Mouse (Mus musculus) embryonic facial prominence, embryonic 12.5 days (tissue): ENCODE results near the gene Vtn. TPM values are rescaled to one million over a fixed set of nuclear protein-coding genes. Genes with fewer than 3 reads are reported as not detected.
"Not testable (repeated sequence)": the region's sequence is repeated elsewhere in the genome, so short reads cannot be mapped to it uniquely, and the experiment has no call there.

ENCODE experiments used
- ATAC-seq: fragments of 200-750 bp; cut with Nextera tagmentation; 2 replicates; pipeline ENCODE4 v1.8.0; 2017; ENCODE audit not compliant: insufficient number of reproducible peaks, insufficient read depth, low FRiP score, low TSS enrichment
- H3K27ac ChIP-seq: fragments of 300-500 bp; sonication (generic); 2 replicates; pipeline ENCODE4 v1.5.1; 2016; ENCODE audit warnings: mild to moderate bottlenecking
- H3K27me3 ChIP-seq: fragments of 300-500 bp; sonication (generic); 2 replicates; pipeline ENCODE4 v1.6.1; 2016; ENCODE audit warnings: mild to moderate bottlenecking, moderate library complexity
- H3K36me3 ChIP-seq: fragments of 300-500 bp; sonication (generic); 2 replicates; pipeline ENCODE4 v1.6.1; 2016; ENCODE audit warnings: mild to moderate bottlenecking
- H3K4me1 ChIP-seq: fragments of 300-500 bp; sonication (generic); 2 replicates; pipeline ENCODE4 v1.6.1; 2016
- H3K4me2 ChIP-seq: fragments of 300-500 bp; sonication (generic); replicated peaks from 2 replicates; pipeline ENCODE4 v1.6.1; 2016; ENCODE audit warnings: mild to moderate bottlenecking, moderate library complexity
- H3K4me3 ChIP-seq: fragments of 300-500 bp; sonication (generic); 2 replicates; pipeline ENCODE4 v1.5.1; 2016; ENCODE audit warnings: mild to moderate bottlenecking
- H3K9ac ChIP-seq: fragments of 300-500 bp; sonication (generic); 2 replicates; pipeline ENCODE4 v1.6.1; 2016; ENCODE audit warnings: mild to moderate bottlenecking, moderate library complexity
- H3K9me3 ChIP-seq: fragments of 300-500 bp; sonication (generic); 2 replicates; pipeline ENCODE4 v1.6.1; 2016; ENCODE audit warnings: mild to moderate bottlenecking, moderate library complexity
- WGBS: fragments of 180-500 bp; shearing (Covaris S2); methylation state at CpG from one replicate; pipeline ENCODE4 v1.1.7; 2016; 5-methylcytosine and 5-hydroxymethylcytosine counted together
- polyA plus RNA-seq: library from polyadenylated mRNA; unstranded; fragments of >200 nt; fragmentation: Nextera tagmentation; extraction: Ambion mirVana; gene quantifications from 2 replicates; pipeline ENCODE4 v1.2.1, GENCODE M21; 2016

Vtn gene
- polyA plus RNA-seq, 1 experiment from 2014 or later: 11.8 TPM

DNA sequence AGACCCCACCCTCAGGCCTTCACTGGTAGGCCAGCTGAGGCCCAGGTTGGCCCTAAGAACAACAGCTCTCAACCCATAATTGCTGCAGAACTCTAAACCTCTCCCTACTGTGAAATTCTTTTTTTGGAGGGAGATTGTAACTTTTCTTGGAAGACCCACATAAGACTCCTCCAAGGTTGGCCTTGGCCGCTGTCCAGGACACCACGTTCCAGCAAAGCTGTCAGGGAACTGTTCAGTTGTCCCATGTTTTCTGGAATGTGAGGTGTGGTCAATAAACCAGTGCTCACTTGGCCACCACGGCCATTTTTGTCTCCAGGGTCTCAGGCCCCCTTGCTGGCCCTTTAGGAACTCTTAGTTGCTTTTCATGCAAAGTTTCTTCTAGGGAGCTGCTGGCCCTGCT is 23.0 kb downstream of the Vtn start:
- Histone ChIP-seq H3K4me3 (no peak overlapping the region), H3K36me3 (peaks cover 93% of the 10 kb centered on the region), H3K4me2 (no peak overlapping the region), H3K4me1 (no peaks in the 10 kb centered on the region), H3K9me3 (no peaks in the 10 kb centered on the region), H3K27me3 (no peaks in the 10 kb centered on the region), H3K9ac (no peak overlapping the region), H3K27ac (no peak overlapping the region)
- no peak for ATAC-seq
- WGBS: 88% methylated on average over 3 of the region's 3 CpGs

DNA sequence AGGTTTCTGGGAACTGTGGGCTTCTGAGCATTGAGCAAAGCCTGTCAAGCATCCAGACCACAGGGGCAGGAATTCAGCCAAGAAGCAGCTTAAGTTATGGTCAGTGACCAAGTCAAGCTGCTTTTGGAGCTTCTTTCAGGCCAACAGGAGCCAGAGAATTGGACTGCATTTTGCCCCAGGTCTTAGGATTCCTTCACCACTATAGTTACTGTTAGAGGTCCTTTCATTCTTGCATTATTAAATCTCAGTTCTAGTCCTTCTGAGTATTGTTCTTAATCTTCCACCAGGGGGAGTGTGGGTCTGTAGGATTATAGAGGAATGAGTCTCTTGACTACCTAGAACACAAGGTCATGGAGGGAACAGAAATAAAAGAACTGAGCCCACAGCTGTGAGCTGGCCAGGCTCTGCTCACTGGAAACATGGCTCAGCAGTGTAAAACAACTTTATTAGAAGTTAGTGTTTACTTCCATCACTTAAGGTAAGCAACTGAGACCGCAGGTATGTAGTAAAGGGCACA is 23.6 kb downstream of the Vtn start:
- H3K4me1 ChIP-seq: no peaks in the 10 kb centered on the region
- H3K9me3 ChIP-seq: no peaks in the 10 kb centered on the region
- ATAC-seq: no peak
- H3K9ac ChIP-seq: no peak overlapping the region
- H3K27me3 ChIP-seq: no peaks in the 10 kb centered on the region
- H3K4me3 ChIP-seq: no peak overlapping the region
- 90% methylated on average over 1 of the region's 1 CpGs for WGBS
- no peak overlapping the region for H3K27ac ChIP-seq
- H3K36me3 ChIP-seq: peaks cover 97% of the 10 kb centered on the region
- H3K4me2 ChIP-seq: no peak overlapping the region

DNA sequence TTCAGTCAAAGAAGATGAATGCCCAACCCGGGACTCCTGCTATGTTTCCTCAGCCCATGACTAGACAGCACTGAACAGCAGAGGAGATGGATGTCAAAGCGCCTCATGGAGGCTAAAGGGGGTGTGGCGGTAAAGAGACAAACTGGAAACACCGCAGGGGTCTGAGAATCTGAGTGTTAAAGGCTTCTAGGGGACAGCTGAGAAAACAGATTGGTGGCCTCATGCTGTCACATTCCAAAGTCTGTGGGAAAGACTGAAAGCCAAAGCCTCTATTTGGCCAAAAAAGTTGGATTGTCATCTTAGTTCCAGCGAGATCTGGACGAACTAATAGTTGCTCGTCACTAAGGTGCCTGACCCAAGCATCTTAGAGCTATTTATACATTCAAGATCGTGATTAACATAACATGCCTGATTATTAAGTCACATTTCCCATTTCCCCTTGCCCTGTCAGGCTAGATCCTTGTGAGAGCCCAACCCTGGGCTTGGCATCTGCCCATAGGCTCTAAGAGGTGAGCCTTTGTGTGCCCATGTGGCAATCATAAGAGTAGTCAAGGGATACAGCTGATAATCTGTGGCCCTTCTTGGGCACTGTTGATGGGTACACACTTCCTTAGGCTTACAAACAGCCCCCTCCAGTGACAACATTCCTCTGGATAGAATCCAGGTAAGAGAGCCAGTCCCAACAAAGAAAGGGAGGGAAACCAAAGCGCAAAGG is 24.5 kb downstream of the Vtn start:
- no peak overlapping the region for H3K9ac ChIP-seq
- H3K4me3 ChIP-seq: no peak overlapping the region

DNA sequence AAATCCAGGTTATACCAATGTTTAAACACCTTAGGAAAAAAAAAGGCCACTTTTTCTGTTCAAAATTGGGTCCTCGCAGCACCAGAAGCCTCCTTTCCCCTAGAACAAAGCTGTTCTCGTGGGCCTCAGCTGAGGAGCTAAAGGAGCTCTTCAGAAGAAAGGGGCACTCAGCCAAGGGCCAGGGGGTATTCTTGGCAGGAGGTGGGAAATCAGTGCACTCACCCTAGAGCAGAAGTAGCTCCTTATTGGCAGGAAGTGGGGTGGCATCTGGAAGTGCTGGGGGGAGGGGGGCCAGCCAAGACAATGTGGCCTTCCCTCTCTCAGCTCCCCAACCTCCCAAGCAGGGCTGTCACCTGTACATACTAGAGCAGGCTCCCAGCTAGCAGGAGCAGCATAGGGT is 25.9 kb downstream of the Vtn start:
- WGBS: 91% methylated on average over 2 of the region's 2 CpGs
- no peak overlapping the region for H3K27ac ChIP-seq
- ATAC-seq: no peak
- H3K4me2 ChIP-seq: no peak overlapping the region
- no peak overlapping the region for H3K9ac ChIP-seq
- no peaks in the 10 kb centered on the region for H3K4me1 ChIP-seq
- peaks cover 99% of the 10 kb centered on the region for H3K36me3 ChIP-seq
- no peaks in the 10 kb centered on the region for H3K9me3 ChIP-seq
- H3K27me3 ChIP-seq: no peaks in the 10 kb centered on the region
- no peak overlapping the region for H3K4me3 ChIP-seq

More for the DNA sequence above, 24.5 kb downstream of the Vtn start:
- H3K36me3 ChIP-seq: peaks cover 97% of the 10 kb centered on the region
- H3K27me3 ChIP-seq: no peaks in the 10 kb centered on the region
- H3K4me2 ChIP-seq: no peak overlapping the region
- ATAC-seq: no peak
- no peak overlapping the region for H3K27ac ChIP-seq
- H3K9me3 ChIP-seq: no peaks in the 10 kb centered on the region
- 81% methylated on average over 9 of the region's 9 CpGs for WGBS
- no peaks in the 10 kb centered on the region for H3K4me1 ChIP-seq

DNA sequence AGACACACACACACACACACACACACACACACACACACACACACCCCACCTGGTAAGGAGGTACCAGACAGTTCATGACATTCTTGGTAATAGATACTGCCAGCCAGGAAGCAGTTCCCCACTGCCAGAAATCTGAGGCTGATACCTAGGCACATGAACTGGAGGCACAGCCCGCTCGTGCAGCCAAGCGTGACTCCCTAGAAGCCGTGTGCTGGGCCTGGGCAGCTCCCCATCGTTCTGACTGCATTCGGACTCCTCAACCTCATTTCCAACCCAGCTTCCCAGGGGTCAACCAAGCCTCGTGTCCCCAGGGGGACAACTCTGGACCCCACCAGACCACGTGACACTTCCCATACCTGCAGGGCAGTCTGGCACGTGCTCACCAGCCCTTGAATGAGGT is 29.8 kb downstream of the Vtn start:
- no peaks in the 10 kb centered on the region for H3K4me1 ChIP-seq
- no peaks in the 10 kb centered on the region for H3K9me3 ChIP-seq
- H3K4me2 ChIP-seq: no peak overlapping the region
- H3K4me3 ChIP-seq: no peak overlapping the region
- WGBS: 78% methylated on average over 9 of the region's 9 CpGs
- peaks cover 71% of the 10 kb centered on the region for H3K36me3 ChIP-seq
- no peak overlapping the region for H3K9ac ChIP-seq
- no peaks in the 10 kb centered on the region for H3K27me3 ChIP-seq
- no peak overlapping the region for H3K27ac ChIP-seq
- ATAC-seq: no peak

DNA sequence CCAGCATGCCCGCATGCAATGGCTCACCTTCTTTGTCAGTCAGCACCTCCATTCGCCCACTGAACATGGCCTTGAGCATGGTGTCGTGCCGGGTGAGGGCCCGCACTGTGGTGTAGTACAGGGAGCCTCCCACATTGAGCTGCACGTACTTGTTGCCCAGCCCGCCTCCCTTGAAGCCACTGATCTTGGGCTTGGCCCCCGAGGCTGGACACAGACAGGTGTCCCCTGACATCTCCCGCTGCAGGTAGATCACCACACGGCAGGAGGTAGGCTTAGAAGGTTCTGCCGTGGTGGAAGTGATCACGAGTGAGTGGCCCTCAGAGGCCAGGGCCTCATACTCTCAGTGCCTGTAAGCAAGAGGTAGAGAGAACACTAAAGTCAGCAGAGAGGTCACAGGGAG is 31.1 kb downstream of the Vtn start:
- Histone ChIP-seq H3K4me1 (peaks cover 7% of the 10 kb centered on the region; the same call in 1 of the 2 replicates), H3K36me3 (peaks cover 59% of the 10 kb centered on the region), H3K27ac (no peak overlapping the region), H3K9me3 (no peaks in the 10 kb centered on the region), H3K4me3 (no peak overlapping the region), H3K9ac (no peak overlapping the region), H3K27me3 (no peaks in the 10 kb centered on the region), H3K4me2 (no peak overlapping the region)
- ATAC-seq: no peak
- WGBS: 91% methylated on average over 12 of the region's 12 CpGs

DNA sequence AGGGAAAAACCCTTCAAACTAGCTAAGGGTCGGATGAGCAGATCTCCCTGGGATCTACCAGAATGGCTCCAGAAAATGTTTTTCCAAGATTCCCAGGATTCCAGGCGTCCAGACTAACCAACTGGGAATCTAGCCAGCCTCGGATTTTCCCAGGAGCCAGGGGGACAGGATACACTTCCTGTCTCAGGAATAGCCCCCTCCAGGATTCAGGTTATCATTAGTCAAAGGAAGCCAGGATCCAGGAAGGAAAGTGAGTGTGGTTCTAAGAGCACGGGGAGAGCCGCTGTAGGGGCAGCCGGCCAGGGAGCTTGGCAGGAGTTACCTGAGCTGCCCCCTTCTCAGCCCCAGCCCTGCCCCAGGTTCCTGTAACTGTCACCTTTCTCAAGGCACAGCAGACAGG is 32.2 kb downstream of the Vtn start:
- Histone ChIP-seq H3K9me3 (no peaks in the 10 kb centered on the region), H3K4me2 (no peak overlapping the region), H3K27me3 (no peaks in the 10 kb centered on the region), H3K4me1 (peaks cover 11% of the 10 kb centered on the region; the same call in 1 of the 2 replicates), H3K9ac (no peak overlapping the region), H3K27ac (no peak overlapping the region), H3K4me3 (no peak overlapping the region), H3K36me3 (peaks cover 48% of the 10 kb centered on the region)
- WGBS: 68% methylated on average over 6 of the region's 6 CpGs
- no peak for ATAC-seq

DNA sequence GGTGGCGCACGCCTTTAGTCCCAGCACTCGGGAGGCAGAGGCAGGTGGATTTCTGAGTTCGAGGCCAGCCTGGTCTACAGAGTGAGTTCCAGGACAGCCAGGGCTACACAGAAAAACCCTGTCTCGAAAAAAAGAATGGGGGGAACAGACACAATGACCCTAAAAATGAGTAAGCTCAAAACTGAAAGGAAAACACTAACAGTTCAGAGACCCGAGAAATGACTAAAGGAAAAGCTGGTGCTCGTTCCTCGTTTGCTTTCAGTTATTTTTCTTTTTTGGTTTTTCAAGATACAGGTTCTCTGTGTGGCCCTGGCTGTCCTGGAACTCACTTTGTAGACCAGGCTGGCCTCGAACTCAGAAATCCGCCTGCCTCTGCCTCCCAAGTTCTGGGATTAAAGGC is 32.6 kb downstream of the Vtn start:
- not testable (repeated sequence) for ATAC-seq
- 94% methylated on average over 10 of the region's 10 CpGs for WGBS
- peaks cover 44% of the 10 kb centered on the region for H3K36me3 ChIP-seq

DNA sequence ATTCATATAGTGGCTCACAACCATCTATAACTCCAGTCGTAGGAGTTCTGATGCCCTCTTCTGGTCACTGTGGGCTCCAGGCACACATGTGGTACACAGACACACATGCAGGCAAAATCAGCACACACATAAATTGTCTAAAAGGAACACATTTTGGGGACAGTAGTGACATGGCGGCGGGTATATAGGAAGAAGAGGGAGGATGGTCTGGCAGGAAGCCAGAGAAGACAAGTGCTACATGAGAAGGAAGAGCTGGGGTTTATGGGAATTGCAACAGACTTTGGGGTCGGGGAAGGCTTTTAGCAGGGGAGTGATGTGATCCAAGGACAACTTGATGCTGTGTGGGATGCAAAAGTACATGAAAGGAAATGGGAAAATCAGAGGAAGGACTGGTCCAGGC is 35.6 kb downstream of the Vtn start:
- H3K9me3 ChIP-seq: no peaks in the 10 kb centered on the region
- H3K9ac ChIP-seq: peak overlapping the region; percentile 59; the same call in 1 of the 2 replicates
- peak overlapping the region; percentile 59 for H3K4me2 ChIP-seq
- H3K27ac ChIP-seq: no peak overlapping the region
- peak overlapping the region; percentile 62; the same call in 1 of the 2 replicates for H3K4me3 ChIP-seq
- peaks cover 21% of the 10 kb centered on the region for H3K4me1 ChIP-seq
- 88% methylated on average over 4 of the region's 4 CpGs for WGBS
- peaks cover 25% of the 10 kb centered on the region for H3K36me3 ChIP-seq
- no peaks in the 10 kb centered on the region for H3K27me3 ChIP-seq
- ATAC-seq: no peak

More for the DNA sequence above, 32.6 kb downstream of the Vtn start:
- not testable (repeated sequence) for H3K27ac ChIP-seq, H3K4me2 ChIP-seq, H3K9ac ChIP-seq, H3K27me3 ChIP-seq, H3K9me3 ChIP-seq, H3K4me3 ChIP-seq
- peaks cover 11% of the 10 kb centered on the region; the same call in 1 of the 2 replicates for H3K4me1 ChIP-seq

DNA sequence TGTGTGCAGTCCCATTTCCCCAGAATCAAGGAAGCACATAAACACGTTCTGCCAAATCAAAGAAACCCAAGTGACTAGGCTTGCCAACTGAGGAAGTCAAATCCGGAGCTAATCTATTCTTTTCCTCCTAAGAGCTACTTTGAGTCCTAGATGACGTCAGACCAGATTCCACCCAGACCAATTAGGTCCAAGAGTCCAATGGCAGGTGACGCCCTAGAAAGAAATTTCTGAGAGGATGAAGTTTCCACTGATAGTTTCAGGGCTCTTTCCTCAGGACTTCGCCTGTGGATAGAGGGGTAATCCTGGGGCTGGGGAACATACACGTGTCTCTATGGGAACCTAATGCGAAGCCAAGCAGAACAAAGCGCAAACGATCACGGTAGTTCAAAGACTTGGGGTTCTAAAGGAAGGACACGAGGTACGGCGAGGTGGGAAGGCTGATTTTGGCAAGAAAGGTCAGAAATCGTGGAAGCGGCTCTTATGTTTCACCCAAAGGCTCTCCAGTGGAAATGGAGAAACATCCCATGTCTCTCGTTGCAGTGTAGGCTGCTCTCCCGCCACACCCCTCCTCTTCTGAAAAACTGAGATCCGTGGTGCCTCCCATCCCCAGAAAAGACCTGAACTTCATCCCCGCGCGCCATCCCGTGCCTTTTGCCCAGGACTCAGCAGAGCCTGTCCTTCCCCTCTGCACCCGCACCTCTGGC is 36.6 kb downstream of the Vtn start:
- H3K9me3 ChIP-seq: no peaks in the 10 kb centered on the region
- peaks cover 24% of the 10 kb centered on the region for H3K36me3 ChIP-seq
- peak overlapping the region; percentile 59 for H3K4me2 ChIP-seq
- peak overlapping the region; percentile 59 for H3K9ac ChIP-seq
- no peaks in the 10 kb centered on the region for H3K27me3 ChIP-seq
- H3K27ac ChIP-seq: peak overlapping the region; percentile 88
- peaks cover 21% of the 10 kb centered on the region for H3K4me1 ChIP-seq
- ATAC-seq: no peak
- peak overlapping the region; percentile 62 for H3K4me3 ChIP-seq
- WGBS: under 1% methylated on average over 23 of the region's 23 CpGs

DNA sequence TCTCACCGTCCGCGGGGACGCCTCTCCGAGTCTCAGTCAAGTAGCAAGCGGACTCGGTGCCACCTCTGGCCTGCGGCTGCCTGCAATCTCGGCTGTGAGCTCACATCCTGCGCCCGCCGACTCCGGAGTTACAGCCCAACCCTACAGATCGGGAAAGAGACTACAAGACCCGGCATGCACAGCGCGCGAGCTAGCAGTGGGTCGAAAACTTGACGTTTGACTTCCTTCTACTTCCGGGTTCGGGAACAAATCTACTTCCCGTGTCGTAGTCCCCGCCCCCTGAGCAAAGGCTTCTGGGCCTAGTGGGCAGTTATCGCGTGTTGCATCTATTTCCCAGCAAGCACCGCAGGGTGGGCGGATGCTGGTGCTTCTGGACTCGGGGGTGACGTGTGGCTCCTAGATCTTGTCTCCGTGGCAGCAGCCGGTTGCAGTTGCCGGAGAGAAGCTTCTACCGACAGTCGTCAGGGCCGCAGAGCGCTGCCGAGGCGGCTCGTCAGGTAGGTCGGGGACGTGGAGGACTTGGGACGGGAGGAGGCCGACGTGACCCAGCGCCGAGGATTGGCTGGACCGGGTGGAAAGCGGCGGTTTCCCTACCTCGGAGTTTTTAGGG is 37.3 kb downstream of the Vtn start, which contains the start of the genes Tnfaip1 and Ift20:
Gene Tnfaip1, minus strand, starts transcription at position 253 of the 610 bp plus-strand sequence.
Gene Ift20, plus strand, starts transcription at position 282 of the 610 bp plus-strand sequence.
- WGBS: under 1% methylated on average over 52 of the region's 52 CpGs
- peaks cover 21% of the 10 kb centered on the region for H3K4me1 ChIP-seq
- H3K4me2 ChIP-seq: peak within 1 kb of the TSS; percentile 59
- H3K9ac ChIP-seq: peak within 1 kb of the TSS; percentile 67
- peak; percentile 99 for ATAC-seq
- peak within 1 kb of the TSS; percentile 88 for H3K27ac ChIP-seq
- H3K9me3 ChIP-seq: no peaks in the 10 kb centered on the region
- no peaks in the 10 kb centered on the region for H3K27me3 ChIP-seq
- H3K4me3 ChIP-seq: peak within 1 kb of the TSS; percentile 62
- H3K36me3 ChIP-seq: peaks cover 26% of the 10 kb centered on the region
